Mouse (Mus musculus) forebrain, embryonic 14.5 days (tissue): Measurements from ENCODE around the gene Sipa1l3. TPM values are rescaled to one million over a fixed set of nuclear protein-coding genes. Genes with fewer than 3 reads are reported as not detected.
A peak's percentile ranks its signal among the peaks of the same experiment; 100 is the strongest.

Experiments
- ATAC-seq: fragments of 200-750 bp; cut with Nextera tagmentation; 2 replicates; pipeline ENCODE4 v1.8.0; 2017; ENCODE audit warnings: mild to moderate bottlenecking, moderate library complexity
- DNase-seq: peaks from one replicate; pipeline ENCODE4 v3.0.0-alpha.2; 2015; ENCODE audit warnings: low spot score
- H3K27ac ChIP-seq: fragments of 300-500 bp; sonication (generic); 2 replicates; pipeline ENCODE4 v1.5.1; 2014; ENCODE audit warnings: low read depth, mild to moderate bottlenecking, control low read depth, low read length, moderate library complexity
- H3K27me3 ChIP-seq: fragments of 300-500 bp; sonication (generic); replicated peaks from 2 replicates; pipeline ENCODE4 v1.6.1; 2014; ENCODE audit warnings: low read length, control low read depth, mixed read lengths; ENCODE audit not compliant: control insufficient read depth, insufficient read depth
- H3K36me3 ChIP-seq: fragments of 300-500 bp; sonication (generic); 2 replicates; pipeline ENCODE4 v1.6.1; 2014; ENCODE audit warnings: low read length, control low read depth; ENCODE audit not compliant: control insufficient read depth, insufficient read depth
- H3K4me1 ChIP-seq: fragments of 300-500 bp; sonication (generic); 2 replicates; pipeline ENCODE4 v1.6.1; 2014; ENCODE audit warnings: antibody characterized with exemption, low read length, control low read depth; ENCODE audit not compliant: control insufficient read depth, insufficient read depth
- H3K4me2 ChIP-seq: fragments of 300-500 bp; sonication (generic); 2 replicates; pipeline ENCODE4 v1.6.1; 2014; ENCODE audit warnings: mild to moderate bottlenecking, control low read depth, low read length
- H3K4me3 ChIP-seq: fragments of 300-500 bp; sonication (generic); 2 replicates; pipeline ENCODE4 v1.5.1; 2014; ENCODE audit warnings: low read depth, low read length, control low read depth
- H3K9ac ChIP-seq: fragments of 300-500 bp; sonication (generic); 2 replicates; pipeline ENCODE4 v1.6.1; 2014; ENCODE audit warnings: mild to moderate bottlenecking, low read length, control low read depth, moderate library complexity
- H3K9me3 ChIP-seq: fragments of 300-500 bp; sonication (generic); replicated peaks from 2 replicates; pipeline ENCODE4 v1.6.1; 2016; ENCODE audit warnings: low read length, control low read depth, mixed read lengths; ENCODE audit not compliant: control insufficient read depth
- WGBS: fragments of 180-500 bp; shearing (Covaris S2); extraction: QIAGEN DNeasy Blood & Tissue Kit; methylation state at CpG from one replicate; pipeline ENCODE4 v1.1.7; 2014; 5-methylcytosine and 5-hydroxymethylcytosine counted together
- polyA plus RNA-seq: library from polyadenylated mRNA; unstranded; fragments of >200 nt; fragmentation: Nextera tagmentation; extraction: Ambion mirVana; gene quantifications from 2 replicates; pipeline ENCODE4 v1.2.1, GENCODE M21; 2014

Gene Sipa1l3
- polyA plus RNA-seq, 1 experiment from 2014 or later, result 6.2 TPM

GRCm38 (mm10) chr7:29430739-29431211 lies 87.7 kb downstream of the Sipa1l3 start:
- H3K4me2 ChIP-seq, result no peak overlapping the region
- no peak overlapping the region for H3K4me3 ChIP-seq
- 0 out of 2 replicates have a peak overlapping the region, but pooled peaks have one; percentile 1 for H3K27ac ChIP-seq
- H3K9me3 ChIP-seq, result no peaks in the 10 kb centered on the region
- H3K4me1 ChIP-seq, result peaks cover 19% of the 10 kb centered on the region
- DNase-seq (no peak), ATAC-seq (no peak)
- no peaks in the 10 kb centered on the region for H3K36me3 ChIP-seq
- no peak overlapping the region for H3K9ac ChIP-seq
- 22% methylated on average over 6 of the region's 6 CpGs for WGBS
- H3K27me3 ChIP-seq, result no peaks in the 10 kb centered on the region

- H3K9me3 ChIP-seq, result no peaks in the 10 kb centered on the region
- H3K4me2 ChIP-seq, result no peak overlapping the region
- H3K36me3 ChIP-seq, result no peaks in the 10 kb centered on the region
- H3K4me1 ChIP-seq, result peaks cover 14% of the 10 kb centered on the region
- no peak for DNase-seq
- H3K27ac ChIP-seq, result 0 out of 2 replicates have a peak overlapping the region, but pooled peaks have one; percentile 18
- no peak overlapping the region for H3K9ac ChIP-seq
- H3K4me3 ChIP-seq, result no peak overlapping the region
- no peak for ATAC-seq
- H3K27me3 ChIP-seq, result no peaks in the 10 kb centered on the region
- 89% methylated on average over 8 of the region's 8 CpGs for WGBS
Observed at GRCm38 (mm10) chr7:29426056-29426455, 92.4 kb downstream of the Sipa1l3 start.

GRCm38 (mm10) chr7:29425413-29425827 lies 93.0 kb downstream of the Sipa1l3 start:
- peak; percentile 82 for ATAC-seq

GRCm38 (mm10) chr7:29424690-29425089 lies 93.8 kb downstream of the Sipa1l3 start:
- Histone ChIP-seq H3K9ac (no peak overlapping the region), H3K4me3 (no peak overlapping the region), H3K27me3 (no peaks in the 10 kb centered on the region), H3K9me3 (no peaks in the 10 kb centered on the region), H3K27ac (no peak overlapping the region), H3K36me3 (no peaks in the 10 kb centered on the region), H3K4me2 (no peak overlapping the region), H3K4me1 (peaks cover 8% of the 10 kb centered on the region; the same call in 1 of the 2 replicates)
- ATAC-seq (no peak), DNase-seq (no peak)
- WGBS, result 55% methylated on average over 5 of the region's 5 CpGs

More at GRCm38 (mm10) chr7:29425413-29425827, 93.0 kb downstream of the Sipa1l3 start:
- H3K9me3 ChIP-seq, result no peaks in the 10 kb centered on the region
- H3K4me2 ChIP-seq, result no peak overlapping the region
- no peaks in the 10 kb centered on the region for H3K27me3 ChIP-seq
- 64% methylated on average over 7 of the region's 7 CpGs for WGBS
- peak overlapping the region; percentile 18; the same call in 1 of the 2 replicates for H3K27ac ChIP-seq
- H3K4me1 ChIP-seq, result peaks cover 8% of the 10 kb centered on the region; the same call in 1 of the 2 replicates
- no peak overlapping the region for H3K9ac ChIP-seq
- DNase-seq, result peak; percentile 80
- no peak overlapping the region for H3K4me3 ChIP-seq
- H3K36me3 ChIP-seq, result no peaks in the 10 kb centered on the region

- no peaks in the 10 kb centered on the region for H3K9me3 ChIP-seq
- ATAC-seq (no peak), DNase-seq (no peak)
- no peak overlapping the region for H3K4me2 ChIP-seq
- H3K27me3 ChIP-seq, result no peaks in the 10 kb centered on the region
- WGBS, result 42% methylated on average over 3 of the region's 3 CpGs
- H3K9ac ChIP-seq, result no peak overlapping the region
- H3K36me3 ChIP-seq, result no peaks in the 10 kb centered on the region
- H3K4me3 ChIP-seq, result no peak overlapping the region
- H3K4me1 ChIP-seq, result peaks cover 8% of the 10 kb centered on the region; the same call in 1 of the 2 replicates
- 0 out of 2 replicates have a peak overlapping the region, but pooled peaks have one; percentile 33 for H3K27ac ChIP-seq
Observed at GRCm38 (mm10) chr7:29421909-29422244, 96.6 kb downstream of the Sipa1l3 start.

GRCm38 (mm10) chr7:29421240-29421908 lies 97.1 kb downstream of the Sipa1l3 start:
- H3K4me1 ChIP-seq, result peaks cover 8% of the 10 kb centered on the region; the same call in 1 of the 2 replicates
- no peaks in the 10 kb centered on the region for H3K36me3 ChIP-seq
- ATAC-seq, result no peak
- H3K9ac ChIP-seq, result no peak overlapping the region
- H3K27me3 ChIP-seq, result no peaks in the 10 kb centered on the region
- no peak overlapping the region for H3K4me2 ChIP-seq
- H3K9me3 ChIP-seq, result no peaks in the 10 kb centered on the region
- H3K4me3 ChIP-seq, result no peak overlapping the region
- peak overlapping the region; percentile 33; the same call in 1 of the 2 replicates for H3K27ac ChIP-seq
- WGBS, result 26% methylated on average over 12 of the region's 12 CpGs
- peak; percentile 51 for DNase-seq

GRCm38 (mm10) chr7:29419836-29420235 lies 98.6 kb downstream of the Sipa1l3 start:
- WGBS, result 64% methylated on average over 4 of the region's 4 CpGs
- Histone ChIP-seq H3K4me3 (no peak overlapping the region), H3K9ac (no peak overlapping the region), H3K27me3 (no peaks in the 10 kb centered on the region), H3K36me3 (no peaks in the 10 kb centered on the region), H3K4me1 (peaks cover 8% of the 10 kb centered on the region; the same call in 1 of the 2 replicates), H3K9me3 (no peaks in the 10 kb centered on the region), H3K27ac (no peak overlapping the region), H3K4me2 (no peak overlapping the region)
- DNase-seq (no peak), ATAC-seq (no peak)

GRCm38 (mm10) chr7:29418231-29418630 lies 100.2 kb downstream of the Sipa1l3 start:
- Histone ChIP-seq H3K4me3 (no peak overlapping the region), H3K27me3 (no peaks in the 10 kb centered on the region), H3K4me1 (peaks cover 6% of the 10 kb centered on the region; the same call in 1 of the 2 replicates), H3K36me3 (no peaks in the 10 kb centered on the region), H3K9me3 (no peaks in the 10 kb centered on the region), H3K4me2 (no peak overlapping the region), H3K9ac (no peak overlapping the region), H3K27ac (no peak overlapping the region)
- 67% methylated on average over 6 of the region's 6 CpGs for WGBS
- DNase-seq (no peak), ATAC-seq (no peak)
